Mouse (Mus musculus): ENCODE data around the gene Slc41a2. TPM values are rescaled to one million over a fixed set of nuclear protein-coding genes. Genes with fewer than 3 reads are reported as not detected.
"Not testable (repeated sequence)": the region's sequence is repeated elsewhere in the genome, so short reads cannot be mapped to it uniquely, and the experiment has no call there.

Slc41a2 gene
- polyA plus RNA-seq, 1 experiment from 2014 or later: 11.6 TPM

GRCm38 (mm10) chr10:83359451-83359850 lies 21.8 kb upstream of the Slc41a2 start:
- H3K27ac ChIP-seq (ENCODE audit: low read length): peak overlapping the region; percentile 74
- no peaks in the 10 kb centered on the region for H3K9me3 ChIP-seq (replicated peaks; ENCODE audit: control insufficient read depth, low read length, poor library complexity, severe bottlenecking)
- peak overlapping the region; percentile 86 for H3K4me2 ChIP-seq (ENCODE audit: low read length)
- peak overlapping the region; percentile 86; the same call in 1 of the 2 replicates for H3K9ac ChIP-seq (ENCODE audit: low read depth, low read length)
- H3K36me3 ChIP-seq (ENCODE audit: control insufficient read depth, insufficient read depth, low read length): 0 out of 2 replicates have a peak, but pooled peaks cover 7% of the 10 kb centered on the region
- peak overlapping the region; percentile 94 for H3K4me3 ChIP-seq (ENCODE audit: low read depth, low read length)
- 87% methylated on average over 4 of the region's 4 CpGs for WGBS
- no peak for ATAC-seq
- H3K27me3 ChIP-seq (ENCODE audit: control insufficient read depth, insufficient read depth, low read depth, low read length): no peaks in the 10 kb centered on the region
- peaks cover 12% of the 10 kb centered on the region for H3K4me1 ChIP-seq (ENCODE audit: control insufficient read depth, insufficient read depth, low read length)

- Histone ChIP-seq H3K9ac (ENCODE audit: low read depth, low read length) (no peak overlapping the region), H3K36me3 (ENCODE audit: control insufficient read depth, insufficient read depth, low read length) (no peaks in the 10 kb centered on the region), H3K4me3 (ENCODE audit: low read depth, low read length) (no peak overlapping the region), H3K9me3 (replicated peaks; ENCODE audit: control insufficient read depth, low read length, poor library complexity, severe bottlenecking) (no peaks in the 10 kb centered on the region), H3K4me1 (ENCODE audit: control insufficient read depth, insufficient read depth, low read length) (peaks cover 13% of the 10 kb centered on the region), H3K27ac (ENCODE audit: low read length) (no peak overlapping the region), H3K4me2 (ENCODE audit: low read length) (no peak overlapping the region), H3K27me3 (ENCODE audit: control insufficient read depth, insufficient read depth, low read depth, low read length) (no peaks in the 10 kb centered on the region)
- 83% methylated on average over 12 of the region's 12 CpGs for WGBS
- no peak for ATAC-seq
Observed at GRCm38 (mm10) chr10:83356416-83356815, 18.7 kb upstream of the Slc41a2 start.

- no peaks in the 10 kb centered on the region for H3K36me3 ChIP-seq (ENCODE audit: control insufficient read depth, insufficient read depth, low read length)
- H3K4me3 ChIP-seq (ENCODE audit: low read depth, low read length): no peak overlapping the region
- H3K9me3 ChIP-seq (replicated peaks; ENCODE audit: control insufficient read depth, low read length, poor library complexity, severe bottlenecking): no peaks in the 10 kb centered on the region
- no peak overlapping the region for H3K9ac ChIP-seq (ENCODE audit: low read depth, low read length)
- no peak overlapping the region for H3K27ac ChIP-seq (ENCODE audit: low read length)
- ATAC-seq: peak; percentile 82
- H3K4me1 ChIP-seq (ENCODE audit: control insufficient read depth, insufficient read depth, low read length): peaks cover 6% of the 10 kb centered on the region; the same call in 1 of the 2 replicates
- WGBS: 52% methylated on average over 8 of the region's 8 CpGs
- no peaks in the 10 kb centered on the region for H3K27me3 ChIP-seq (ENCODE audit: control insufficient read depth, insufficient read depth, low read depth, low read length)
- peak overlapping the region; percentile 15; the same call in 1 of the 2 replicates for H3K4me2 ChIP-seq (ENCODE audit: low read length)
Observed at GRCm38 (mm10) chr10:83354333-83354719, 16.6 kb upstream of the Slc41a2 start.

GRCm38 (mm10) chr10:83353680-83354332 lies 16.1 kb upstream of the Slc41a2 start:
- Histone ChIP-seq H3K4me2 (ENCODE audit: low read length) (peak overlapping the region; percentile 15; the same call in 1 of the 2 replicates), H3K27ac (ENCODE audit: low read length) (no peak overlapping the region), H3K4me3 (ENCODE audit: low read depth, low read length) (no peak overlapping the region), H3K4me1 (ENCODE audit: control insufficient read depth, insufficient read depth, low read length) (peaks cover 6% of the 10 kb centered on the region; the same call in 1 of the 2 replicates), H3K9me3 (replicated peaks; ENCODE audit: control insufficient read depth, low read length, poor library complexity, severe bottlenecking) (no peaks in the 10 kb centered on the region), H3K9ac (ENCODE audit: low read depth, low read length) (no peak overlapping the region), H3K27me3 (ENCODE audit: control insufficient read depth, insufficient read depth, low read depth, low read length) (no peaks in the 10 kb centered on the region), H3K36me3 (ENCODE audit: control insufficient read depth, insufficient read depth, low read length) (no peaks in the 10 kb centered on the region)
- ATAC-seq: peak; percentile 32; the same call in 1 of the 2 replicates
- 58% methylated on average over 14 of the region's 14 CpGs for WGBS

GRCm38 (mm10) chr10:83351779-83352178 lies 14.1 kb upstream of the Slc41a2 start:
- WGBS: 78% methylated on average over 2 of the region's 4 CpGs
- not testable (repeated sequence) for H3K27me3 ChIP-seq (ENCODE audit: control insufficient read depth, insufficient read depth, low read depth, low read length); H3K9ac ChIP-seq (ENCODE audit: low read depth, low read length); H3K4me3 ChIP-seq (ENCODE audit: low read depth, low read length); H3K36me3 ChIP-seq (ENCODE audit: control insufficient read depth, insufficient read depth, low read length); H3K9me3 ChIP-seq (replicated peaks; ENCODE audit: control insufficient read depth, low read length, poor library complexity, severe bottlenecking); H3K4me1 ChIP-seq (ENCODE audit: control insufficient read depth, insufficient read depth, low read length); ATAC-seq; H3K27ac ChIP-seq (ENCODE audit: low read length); H3K4me2 ChIP-seq (ENCODE audit: low read length)

- H3K27ac ChIP-seq (ENCODE audit: low read length): no peak overlapping the region
- no peaks in the 10 kb centered on the region for H3K27me3 ChIP-seq (ENCODE audit: control insufficient read depth, insufficient read depth, low read depth, low read length)
- no peaks in the 10 kb centered on the region for H3K9me3 ChIP-seq (replicated peaks; ENCODE audit: control insufficient read depth, low read length, poor library complexity, severe bottlenecking)
- no peak overlapping the region for H3K4me2 ChIP-seq (ENCODE audit: low read length)
- no peaks in the 10 kb centered on the region for H3K36me3 ChIP-seq (ENCODE audit: control insufficient read depth, insufficient read depth, low read length)
- H3K4me1 ChIP-seq (ENCODE audit: control insufficient read depth, insufficient read depth, low read length): peaks cover 6% of the 10 kb centered on the region; the same call in 1 of the 2 replicates
- H3K9ac ChIP-seq (ENCODE audit: low read depth, low read length): no peak overlapping the region
- no peak for ATAC-seq
- H3K4me3 ChIP-seq (ENCODE audit: low read depth, low read length): no peak overlapping the region
- 95% methylated on average over 2 of the region's 2 CpGs for WGBS
Observed at GRCm38 (mm10) chr10:83350689-83351088, 13.0 kb upstream of the Slc41a2 start.

- Histone ChIP-seq H3K27me3 (ENCODE audit: control insufficient read depth, insufficient read depth, low read depth, low read length) (no peaks in the 10 kb centered on the region), H3K4me3 (ENCODE audit: low read depth, low read length) (no peak overlapping the region), H3K36me3 (ENCODE audit: control insufficient read depth, insufficient read depth, low read length) (no peaks in the 10 kb centered on the region), H3K4me1 (ENCODE audit: control insufficient read depth, insufficient read depth, low read length) (no peaks in the 10 kb centered on the region), H3K27ac (ENCODE audit: low read length) (no peak overlapping the region), H3K4me2 (ENCODE audit: low read length) (no peak overlapping the region), H3K9me3 (replicated peaks; ENCODE audit: control insufficient read depth, low read length, poor library complexity, severe bottlenecking) (no peaks in the 10 kb centered on the region), H3K9ac (ENCODE audit: low read depth, low read length) (no peak overlapping the region)
- no peak for ATAC-seq
- WGBS: 24% methylated on average over 7 of the region's 7 CpGs
Observed at GRCm38 (mm10) chr10:83347494-83347893, 9.8 kb upstream of the Slc41a2 start.

GRCm38 (mm10) chr10:83346359-83346736 lies 8.7 kb upstream of the Slc41a2 start:
- Histone ChIP-seq H3K36me3 (ENCODE audit: control insufficient read depth, insufficient read depth, low read length) (no peaks in the 10 kb centered on the region), H3K9me3 (replicated peaks; ENCODE audit: control insufficient read depth, low read length, poor library complexity, severe bottlenecking) (no peaks in the 10 kb centered on the region), H3K4me2 (ENCODE audit: low read length) (no peak overlapping the region), H3K27me3 (ENCODE audit: control insufficient read depth, insufficient read depth, low read depth, low read length) (no peaks in the 10 kb centered on the region), H3K27ac (ENCODE audit: low read length) (no peak overlapping the region), H3K4me1 (ENCODE audit: control insufficient read depth, insufficient read depth, low read length) (no peaks in the 10 kb centered on the region), H3K9ac (ENCODE audit: low read depth, low read length) (no peak overlapping the region), H3K4me3 (ENCODE audit: low read depth, low read length) (no peak overlapping the region)
- no peak for ATAC-seq
- 83% methylated on average over 5 of the region's 5 CpGs for WGBS

- Histone ChIP-seq H3K9me3 (replicated peaks; ENCODE audit: control insufficient read depth, low read length, poor library complexity, severe bottlenecking) (no peaks in the 10 kb centered on the region), H3K4me2 (ENCODE audit: low read length) (no peak overlapping the region), H3K27me3 (ENCODE audit: control insufficient read depth, insufficient read depth, low read depth, low read length) (no peaks in the 10 kb centered on the region), H3K4me3 (ENCODE audit: low read depth, low read length) (no peak overlapping the region), H3K4me1 (ENCODE audit: control insufficient read depth, insufficient read depth, low read length) (no peaks in the 10 kb centered on the region), H3K27ac (ENCODE audit: low read length) (no peak overlapping the region), H3K9ac (ENCODE audit: low read depth, low read length) (no peak overlapping the region), H3K36me3 (ENCODE audit: control insufficient read depth, insufficient read depth, low read length) (no peaks in the 10 kb centered on the region)
- ATAC-seq: no peak
- 44% methylated on average over 7 of the region's 7 CpGs for WGBS
Observed at GRCm38 (mm10) chr10:83345693-83346358, 8.1 kb upstream of the Slc41a2 start.
